ENCODE assay signal across 16 mouse cellular contexts in the genomic region with DNA sequence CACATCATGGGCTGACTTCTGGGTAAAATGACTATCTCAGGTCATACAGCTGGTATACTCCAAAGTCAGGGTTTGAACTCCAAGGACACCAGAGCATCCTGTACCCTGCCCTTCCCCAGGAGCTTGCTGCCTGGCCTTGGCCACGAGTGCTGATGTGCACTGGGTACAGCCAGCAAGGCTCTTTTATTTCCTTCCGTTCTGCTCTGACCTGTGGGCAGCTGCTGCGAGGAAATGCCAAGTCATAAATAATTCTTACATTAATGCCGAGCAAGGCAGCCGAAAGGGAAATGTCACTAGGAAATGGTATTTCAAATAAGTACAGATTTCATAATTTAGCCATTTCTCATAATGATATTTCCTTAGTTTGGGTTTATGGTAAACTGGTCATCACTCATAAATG. TPM values are rescaled to one million over a fixed set of nuclear protein-coding genes. Genes with fewer than 3 reads are reported as not detected.
DNase-seq lines count a peak whose midpoint lies in the region; ATAC-seq and TF ChIP-seq lines count a peak whose summit lies in the region.
"Had no signal": no experiment of that assay in that cellular context is flagged by ENCODE, and none has a peak within 500 bp of the region (broad histone marks: within the 10 kb centered on the region; RNA-seq: fewer than 3 reads in every experiment).

No protein-coding gene starts in this region.

- H3K27ac ChIP-seq in intestine, postnatal 0 days (ENCODE audit: low read depth, low read length) = no peak overlapping the region
- H3K27ac ChIP-seq in intestine, embryonic 16.5 days (ENCODE audit: low read length) = no peak overlapping the region
- no peak overlapping the region for H3K27ac ChIP-seq in heart, embryonic 11.5 days (ENCODE audit: low read depth, low read length)

- intact Hi-C loops in left cerebral cortex, postnatal 14 days (cut with DNase I) = no loop called here

- H3K4me1 ChIP-seq in intestine, postnatal 0 days (replicated peaks; ENCODE audit: control insufficient read depth, insufficient read depth, low read length) = no peaks in the 10 kb centered on the region; the same call in 1 of the 2 replicates
- H3K4me1 ChIP-seq in intestine, embryonic 16.5 days (ENCODE audit: control insufficient read depth, insufficient read depth, low read length) = peaks cover 2% of the 10 kb centered on the region; the same call in 1 of the 2 replicates
- no peaks in the 10 kb centered on the region for H3K4me1 ChIP-seq in heart, embryonic 11.5 days (ENCODE audit: control insufficient read depth, insufficient read depth, low read length)

- H3K4me3 ChIP-seq in intestine, postnatal 0 days (ENCODE audit: low read depth, low read length) = no peak overlapping the region
- H3K4me3 ChIP-seq in intestine, embryonic 16.5 days (ENCODE audit: low read length) = no peak overlapping the region
- no peak overlapping the region for H3K4me3 ChIP-seq in heart, embryonic 11.5 days (ENCODE audit: low read depth, low read length)

- no peaks in the 10 kb centered on the region for H3K9me3 ChIP-seq in intestine, postnatal 0 days (ENCODE audit: control insufficient read depth)
- H3K9me3 ChIP-seq in intestine, embryonic 16.5 days (ENCODE audit: control insufficient read depth, low read length) = no peaks in the 10 kb centered on the region
- H3K9me3 ChIP-seq in heart, embryonic 11.5 days (replicated peaks; ENCODE audit: control insufficient read depth, low read length) = no peaks in the 10 kb centered on the region

- WGBS in intestine, postnatal 0 days = 38% methylated on average over 5 of the region's 5 CpGs
- 45% methylated on average over 5 of the region's 5 CpGs for WGBS in intestine, embryonic 16.5 days
- WGBS in heart, embryonic 11.5 days (ENCODE audit: insufficient replicate concordance) = 74% methylated on average over 5 of the region's 5 CpGs

- ATAC-seq in intestine, postnatal 0 days = peak; percentile 53; the same call in 1 of the 2 replicates
- ATAC-seq in intestine, embryonic 16.5 days = no peak
- no peak for ATAC-seq in inflammation-experienced regulatory T-cells, adult 6 months
- ATAC-seq in heart, embryonic 11.5 days (replicated peaks; ENCODE audit: insufficient number of reproducible peaks, low FRiP score, low TSS enrichment) = no peak
- ATAC-seq: hindbrain, embryonic 16.5 days had no signal

- peak; percentile 57 to 70 for DNase-seq in adrenal gland, postnatal 36 days
- peak; percentile 16 to 60 for DNase-seq in kidney, postnatal 25 days
- peak; percentile 54 for DNase-seq in lung, postnatal 36 days
- DNase-seq in left cerebral cortex, postnatal 14 days (ENCODE audit: low spot score in 2 of 2) = no peak
- DNase-seq: cerebellum, adult 11 months; left cerebral cortex, postnatal 4 days had no signal

- TF ChIP-seq CTCF in intestine, postnatal 0 days (IDR thresholded peaks at IDR 0.05; ENCODE audit: low read depth) = no peak

- no peaks in the 10 kb centered on the region for H3K36me3 ChIP-seq in intestine, postnatal 0 days (ENCODE audit: control insufficient read depth, insufficient read depth)
- no peaks in the 10 kb centered on the region for H3K36me3 ChIP-seq in intestine, embryonic 16.5 days (ENCODE audit: control insufficient read depth, insufficient read depth, low read length)
- no peaks in the 10 kb centered on the region for H3K36me3 ChIP-seq in heart, embryonic 11.5 days (ENCODE audit: control insufficient read depth, insufficient read depth, low read length)

- no peaks in the 10 kb centered on the region for H3K27me3 ChIP-seq in intestine, postnatal 0 days (replicated peaks; ENCODE audit: control insufficient read depth, insufficient read depth, low read length)
- no peaks in the 10 kb centered on the region for H3K27me3 ChIP-seq in intestine, embryonic 16.5 days (replicated peaks; ENCODE audit: control insufficient read depth, insufficient read depth, low read length)
- H3K27me3 ChIP-seq in heart, embryonic 11.5 days (ENCODE audit: control insufficient read depth, insufficient read depth, low read length) = no peaks in the 10 kb centered on the region

- no peak overlapping the region for H3K4me2 ChIP-seq in intestine, postnatal 0 days (replicated peaks; ENCODE audit: low read depth)
- H3K4me2 ChIP-seq in intestine, embryonic 16.5 days (ENCODE audit: low read depth, low read length) = no peak overlapping the region
- no peak overlapping the region for H3K4me2 ChIP-seq in heart, embryonic 11.5 days

- H3K9ac ChIP-seq in intestine, postnatal 0 days (ENCODE audit: low read depth, low read length) = no peak overlapping the region
- H3K9ac ChIP-seq in intestine, embryonic 16.5 days (ENCODE audit: low read depth, low read length) = no peak overlapping the region
- H3K9ac ChIP-seq in heart, embryonic 11.5 days (ENCODE audit: low read depth, low read length) = no peak overlapping the region

RNA-seq across cellular contexts. Expression of a gene that starts 27.3 kb away (rescaled TPM):
- polyA plus RNA-seq in intestine, postnatal 0 days (2015; fragmentation: Nextera tagmentation; extraction: Ambion mirVana) = not detected in 2 replicates
- polyA plus RNA-seq in intestine, embryonic 16.5 days (2015; fragmentation: Nextera tagmentation; extraction: Ambion mirVana) = not detected in 2 replicates
- not detected for total RNA-seq in adrenal gland, postnatal 36 days (2021)
- not detected for polyA plus RNA-seq in inflammation-experienced regulatory T-cells, adult 6 months (2017; shearing (Covaris generic))
- total RNA-seq in left cerebral cortex, postnatal 14 days (2021) = not detected
- polyA plus RNA-seq in heart, embryonic 11.5 days (2014; fragmentation: Nextera tagmentation; extraction: Ambion mirVana) = not detected in 2 replicates
- total RNA-seq: gastrocnemius, adult 8-10 months; left cerebral cortex, postnatal 4 days; MEL had no signal
- polyA plus RNA-seq: C2C12; heart, embryonic 14.5 days; hindbrain, embryonic 16.5 days; thymus, postnatal 0 days had no signal

RNA-seq across cellular contexts. Expression of a gene that starts 30.0 kb away (rescaled TPM):
- polyA plus RNA-seq in intestine, postnatal 0 days (2015; fragmentation: Nextera tagmentation; extraction: Ambion mirVana) = 760 and 763 TPM in 2 replicates
- 201 and 234 TPM in 2 replicates for polyA plus RNA-seq in intestine, embryonic 16.5 days (2015; fragmentation: Nextera tagmentation; extraction: Ambion mirVana)
- not detected for total RNA-seq in adrenal gland, postnatal 36 days (2021)
- polyA plus RNA-seq in inflammation-experienced regulatory T-cells, adult 6 months (2017; shearing (Covaris generic)) = 1 to 10 TPM in 1 of 3 experiments, under 1 TPM in 1, not detected in 1; 0.40 to 1.1 TPM
- total RNA-seq in left cerebral cortex, postnatal 14 days (2021) = not detected
- 0.29 TPM in 1 of 2 replicates, not detected in the other for polyA plus RNA-seq in heart, embryonic 11.5 days (2014; fragmentation: Nextera tagmentation; extraction: Ambion mirVana)
- total RNA-seq: gastrocnemius, adult 8-10 months; left cerebral cortex, postnatal 4 days; MEL had no signal
- polyA plus RNA-seq: C2C12; heart, embryonic 14.5 days; hindbrain, embryonic 16.5 days had no signal

RNA-seq across cellular contexts. Expression of a gene that starts 41.0 kb away (rescaled TPM):
- polyA plus RNA-seq in intestine, postnatal 0 days (2015; fragmentation: Nextera tagmentation; extraction: Ambion mirVana) = 35.8 and 36.7 TPM in 2 replicates
- 14.1 and 31.8 TPM in 2 replicates for polyA plus RNA-seq in intestine, embryonic 16.5 days (2015; fragmentation: Nextera tagmentation; extraction: Ambion mirVana)
- 10 to 100 TPM; 52.5 to 60.5 TPM for total RNA-seq in adrenal gland, postnatal 36 days (2021)
- polyA plus RNA-seq in inflammation-experienced regulatory T-cells, adult 6 months (2017; shearing (Covaris generic)) = 10 to 100 TPM; 32.2 to 33.2 (median 32.6) TPM
- 10 to 100 TPM; 81.8 to 90.3 TPM for total RNA-seq in left cerebral cortex, postnatal 14 days (2021)
- polyA plus RNA-seq in heart, embryonic 11.5 days (2014; fragmentation: Nextera tagmentation; extraction: Ambion mirVana) = 42.2 and 43.8 TPM in 2 replicates

Comparison
In these comparisons a context has a peak if more than half of its experiments do, and no peak if none do; other contexts are left out.
1. DNase-seq: peak in adrenal gland, postnatal 36 days (2 of 2), kidney, postnatal 25 days (2 of 2) and lung, postnatal 36 days (single experiment); none in left cerebral cortex, postnatal 14 days (0 of 2).
2. RNA of a gene that starts 30.0 kb away (polyA plus RNA-seq): 760 to 763 TPM in intestine, postnatal 0 days and 201 to 234 TPM in intestine, embryonic 16.5 days; 0.40 to 1.1 TPM in inflammation-experienced regulatory T-cells, adult 6 months and 0.29 TPM in heart, embryonic 11.5 days; every median in the first group is over 10 times any median in the second.